Mouse (Mus musculus) cerebellum, adult 2 months (tissue): ENCODE measurements at regions not wholly inside any gene's neighbourhood (a gene's known extent, or its start where the extent isn't known, plus 50 kb on each side); places are given as distances from the start of the nearest gene placed in this dataset.

Experiments used
- DNase-seq, 2 experiments: peaks; one replicate each; pipeline ENCODE4 v3.0.0; 2021
- H3K27ac ChIP-seq: fragments of 200-500 bp; 2 replicates; pipeline ENCODE4 v1.5.1; 2012; ENCODE audit warnings: low read length, control low read depth, inconsistent platforms; ENCODE audit not compliant: insufficient read depth
- H3K27me3 ChIP-seq: fragments of 200-500 bp; 2 replicates; pipeline ENCODE4 v1.6.1; 2012; ENCODE audit warnings: inconsistent platforms, mild to moderate bottlenecking, low read length, moderate library complexity; ENCODE audit not compliant: control insufficient read depth, insufficient read depth
- H3K4me1 ChIP-seq: fragments of 200-500 bp; 2 replicates; pipeline ENCODE4 v1.6.1; 2011; ENCODE audit warnings: low read length; ENCODE audit not compliant: control insufficient read depth, insufficient read depth
- H3K4me3 ChIP-seq: fragments of 200-500 bp; replicated peaks from 2 replicates; pipeline ENCODE3; 2011; ENCODE audit warnings: mild to moderate bottlenecking, low read depth, low read length, control low read depth; ENCODE audit not compliant: insufficient read depth
- CTCF ChIP-seq: fragments of 200-500 bp; IDR thresholded peaks from 2 replicates; pipeline ENCODE4 v1.5.1; 2011; ENCODE audit warnings: low read depth, mild to moderate bottlenecking, control low read depth, low read length, moderate library complexity, borderline replicate concordance; ENCODE audit not compliant: insufficient read depth
- POLR2A ChIP-seq: fragments of 200-500 bp; IDR thresholded peaks from 2 replicates; pipeline ENCODE4 v1.6.1; 2011; ENCODE audit warnings: low read length, control low read depth, borderline replicate concordance; ENCODE audit not compliant: insufficient read depth
- WGBS: fragments of 180-500 bp; shearing (Covaris S2); methylation state at CpG from one replicate; pipeline ENCODE4 v1.1.7; 2018; 5-methylcytosine and 5-hydroxymethylcytosine counted together

DNA sequence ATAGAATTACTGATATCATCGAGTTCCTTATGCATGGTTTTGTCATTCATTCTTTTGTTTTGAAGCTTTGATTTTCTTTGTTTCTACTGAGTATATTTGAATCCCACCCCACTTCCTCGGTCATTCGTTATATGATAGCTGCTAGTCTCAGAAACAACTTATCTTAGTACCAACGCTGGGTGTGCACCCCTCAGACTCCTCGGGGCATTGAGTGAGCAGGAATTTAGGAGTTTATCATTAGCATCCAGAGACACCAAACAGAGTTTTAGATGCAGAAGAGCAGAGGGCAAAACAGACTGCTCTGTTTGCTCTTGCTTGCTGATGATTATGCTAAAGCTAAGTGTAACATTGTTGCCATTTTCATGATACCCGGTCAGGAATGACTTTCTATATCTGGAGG lies 115.3 kb downstream of the Zbtb18 start:
- Histone ChIP-seq H3K27me3 (no peaks in the 10 kb centered on the region), H3K27ac (no peak overlapping the region), H3K4me3 (no peak overlapping the region), H3K4me1 (no peaks in the 10 kb centered on the region)
- DNase-seq = no peak
- WGBS = 92% methylated on average over 6 of the region's 6 CpGs
- no peak for TF ChIP-seq CTCF
- TF ChIP-seq POLR2A = no peak

DNA sequence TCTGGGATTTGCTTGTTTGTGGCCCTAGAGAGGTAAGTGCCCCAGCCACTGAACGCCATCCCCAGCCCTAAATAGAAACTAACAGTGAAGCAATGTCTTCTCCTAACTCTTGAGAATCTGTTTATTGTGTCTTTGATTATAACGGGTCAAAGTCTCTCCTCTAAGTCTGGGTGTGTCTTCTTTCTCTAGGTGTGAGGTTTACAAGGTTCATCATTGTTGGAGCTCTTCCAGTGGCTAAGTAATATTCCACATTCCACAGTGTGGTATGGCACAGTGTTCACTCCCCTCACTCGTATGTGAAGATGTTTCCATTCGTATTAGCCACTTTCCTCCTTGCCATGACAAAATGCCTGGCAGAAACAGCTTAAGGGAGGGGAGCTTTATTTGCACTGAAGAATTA lies 115.7 kb downstream of the Zbtb18 start:
- Histone ChIP-seq H3K27me3 (no peaks in the 10 kb centered on the region), H3K4me1 (no peaks in the 10 kb centered on the region), H3K4me3 (no peak overlapping the region), H3K27ac (no peak overlapping the region)
- DNase-seq = no peak
- no peak for TF ChIP-seq CTCF
- TF ChIP-seq POLR2A = no peak
- 93% methylated on average over 4 of the region's 4 CpGs for WGBS

DNA sequence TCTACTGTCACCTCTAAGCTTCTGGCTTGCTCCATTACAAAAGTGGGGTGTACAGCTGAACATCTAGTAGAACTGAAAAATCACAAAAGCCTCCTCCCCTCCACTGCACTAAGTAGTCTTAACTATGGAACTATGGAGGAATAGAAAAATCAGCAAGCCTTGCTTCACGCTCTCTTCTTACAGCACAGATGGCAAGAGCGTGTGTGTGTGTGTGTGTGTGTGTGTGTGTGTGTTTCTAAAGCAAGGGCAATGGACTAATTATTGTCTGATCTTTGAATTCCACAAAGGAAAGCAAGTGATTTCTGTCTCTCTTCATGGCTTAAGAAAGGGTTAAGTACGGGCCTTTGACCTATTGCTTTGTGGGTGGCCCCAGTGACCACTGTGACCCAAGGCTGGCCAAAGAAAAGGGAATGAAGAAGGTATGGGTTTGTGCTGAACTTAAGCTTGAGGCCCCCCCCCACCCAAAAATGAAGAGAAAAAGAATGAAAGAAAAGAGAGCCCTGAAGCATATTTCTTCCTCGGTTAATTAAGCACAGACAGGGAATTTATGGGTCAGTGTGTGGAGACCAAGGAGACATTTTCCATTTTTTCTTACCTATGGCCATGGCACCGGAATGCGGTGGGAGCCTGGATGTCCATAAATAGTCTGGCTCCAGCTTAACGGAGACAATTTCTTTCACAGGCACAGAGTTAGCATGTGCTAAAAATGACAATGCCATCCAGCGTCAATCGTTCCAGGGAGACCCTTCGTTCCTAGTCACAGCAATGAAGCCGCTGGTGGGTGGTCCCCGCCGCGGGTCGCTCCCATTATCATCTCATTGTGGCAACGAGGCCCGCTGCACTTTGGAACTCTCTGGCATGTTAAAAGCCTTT lies 119.8 kb downstream of the Zbtb18 start:
- TF ChIP-seq CTCF = no peak
- no peak for TF ChIP-seq POLR2A
- Histone ChIP-seq H3K27me3 (no peaks in the 10 kb centered on the region), H3K27ac (no peak overlapping the region), H3K4me1 (no peaks in the 10 kb centered on the region), H3K4me3 (no peak overlapping the region)
- 44% methylated on average over 17 of the region's 17 CpGs for WGBS
- no peak for DNase-seq

DNA sequence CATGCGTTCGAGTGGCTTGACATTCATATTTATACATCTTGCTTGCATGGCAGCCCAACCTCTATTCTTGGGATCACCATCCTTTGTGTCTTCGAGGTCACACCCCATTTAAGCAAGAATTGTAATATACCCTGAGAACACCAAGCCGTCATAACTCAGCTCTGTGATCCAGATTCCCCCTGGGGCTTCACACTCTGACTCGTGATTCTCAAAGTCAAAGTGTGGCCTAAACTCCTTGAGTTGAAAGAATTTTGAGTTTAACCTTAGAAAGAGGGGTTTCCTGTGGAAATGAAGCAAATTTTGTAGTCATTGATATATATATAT lies 120.4 kb downstream of the Zbtb18 start:
- no peak for TF ChIP-seq POLR2A
- no peak for TF ChIP-seq CTCF
- WGBS = 75% methylated on average over 5 of the region's 5 CpGs

DNA sequence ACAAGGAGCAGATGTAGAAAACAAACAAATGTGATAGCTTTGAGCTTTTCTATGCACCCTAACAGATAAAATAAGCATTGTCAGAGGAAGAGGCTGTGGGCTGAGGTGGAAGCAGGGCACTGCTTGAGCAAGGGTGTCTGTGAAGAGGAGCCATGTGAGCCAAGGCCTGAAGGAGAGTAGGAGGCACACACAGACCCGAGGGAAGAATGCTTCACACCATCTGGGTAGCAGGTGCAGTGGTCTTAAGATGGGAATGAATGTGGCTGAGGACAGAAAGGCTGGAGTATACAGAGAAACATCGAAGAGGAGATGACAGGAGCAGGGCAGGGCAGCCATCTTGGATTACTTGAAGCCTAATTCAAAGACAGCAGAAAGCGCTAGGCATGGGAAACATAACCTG lies 123.5 kb downstream of the Zbtb18 start:
- Histone ChIP-seq H3K4me1 (peaks cover 2% of the 10 kb centered on the region; the same call in 1 of the 2 replicates), H3K27ac (no peak overlapping the region), H3K27me3 (no peaks in the 10 kb centered on the region), H3K4me3 (no peak overlapping the region)
- TF ChIP-seq POLR2A = no peak
- no peak for TF ChIP-seq CTCF
- no peak for DNase-seq
- WGBS = 70% methylated on average over 3 of the region's 3 CpGs

More for the DNA sequence above, 120.4 kb downstream of the Zbtb18 start:
- DNase-seq = no peak
- Histone ChIP-seq H3K27me3 (no peaks in the 10 kb centered on the region), H3K27ac (no peak overlapping the region), H3K4me1 (no peaks in the 10 kb centered on the region), H3K4me3 (no peak overlapping the region)

DNA sequence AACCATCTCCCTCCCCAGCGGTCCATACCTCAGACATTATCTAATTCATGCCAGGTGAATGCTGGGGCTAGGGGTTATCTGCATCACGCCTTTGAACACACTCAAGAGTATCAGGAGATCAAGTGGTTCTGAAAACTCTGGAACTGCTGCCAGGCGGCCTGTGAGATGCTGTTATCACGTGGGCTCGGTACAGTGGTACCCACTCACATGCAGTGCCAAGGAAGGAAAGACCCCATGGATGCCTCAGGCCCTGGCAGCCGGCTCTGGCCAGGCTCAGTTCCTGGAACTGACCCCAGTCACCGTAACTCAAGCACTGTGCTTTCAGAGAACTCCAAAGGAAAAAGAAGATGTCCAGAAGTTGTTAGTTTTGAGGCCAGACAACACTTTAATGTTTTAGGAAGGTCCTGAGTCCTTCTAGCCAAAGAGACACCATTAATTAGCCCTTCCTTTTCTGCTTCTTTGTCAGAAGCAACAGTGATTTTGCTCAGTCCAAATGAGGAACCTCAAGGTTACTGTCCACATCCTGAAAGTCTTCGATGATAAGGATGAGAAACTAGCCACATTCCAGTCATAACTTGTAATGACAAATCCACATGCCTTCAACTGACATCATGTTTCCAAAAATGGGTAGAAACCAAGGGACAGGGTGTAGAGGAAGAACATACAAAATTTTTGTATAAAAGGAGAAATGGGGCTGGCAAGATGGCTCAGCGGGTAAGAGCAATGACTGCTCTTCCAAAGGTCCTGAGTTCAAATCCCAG lies 126.1 kb downstream of the Zbtb18 start:
- no peak for DNase-seq
- H3K4me3 ChIP-seq = no peak overlapping the region
- TF ChIP-seq POLR2A (no peak), CTCF (no peak)
- no peak overlapping the region for H3K27ac ChIP-seq
- H3K27me3 ChIP-seq = no peaks in the 10 kb centered on the region
- WGBS = 79% methylated on average over 9 of the region's 9 CpGs
- peaks cover 14% of the 10 kb centered on the region for H3K4me1 ChIP-seq

DNA sequence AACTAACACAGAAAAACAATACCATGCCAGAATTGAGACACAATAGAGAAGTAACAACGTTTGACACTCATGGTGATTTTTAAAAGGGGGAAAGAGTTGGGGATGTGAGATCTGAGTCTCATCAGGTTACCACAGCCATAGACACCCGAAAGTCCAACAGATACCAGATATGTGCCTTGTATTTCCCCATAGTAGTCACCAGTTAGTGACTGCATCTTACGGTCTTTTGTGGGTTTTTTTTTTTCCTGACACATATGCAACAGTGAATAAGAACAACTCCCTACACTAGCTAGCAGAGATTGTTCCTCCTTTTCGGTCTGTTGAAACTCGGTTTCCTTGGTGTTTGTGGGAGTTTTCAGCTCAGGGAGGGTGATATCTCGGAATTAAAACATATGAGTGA lies 127.4 kb downstream of the Zbtb18 start:
- no peak overlapping the region for H3K27ac ChIP-seq
- no peak for DNase-seq
- no peaks in the 10 kb centered on the region for H3K27me3 ChIP-seq
- 95% methylated on average over 6 of the region's 6 CpGs for WGBS
- TF ChIP-seq POLR2A (no peak), CTCF (no peak)
- peaks cover 23% of the 10 kb centered on the region for H3K4me1 ChIP-seq
- H3K4me3 ChIP-seq = no peak overlapping the region
